Mouse (Mus musculus) forebrain, embryonic 10.5 days (tissue): ENCODE data around the gene Gm15217. TPM values are rescaled to one million over a fixed set of nuclear protein-coding genes. Genes with fewer than 3 reads are reported as not detected.

Experiments
- DNase-seq: peaks from one replicate; pipeline ENCODE4 v3.0.0-alpha.2; 2017; ENCODE audit warnings: low spot score; ENCODE audit errors: extremely low spot score
- H3K27ac ChIP-seq: fragments of 300-500 bp; sonication (generic); 2 replicates; pipeline ENCODE4 v1.5.1; 2016; ENCODE audit warnings: mild to moderate bottlenecking
- H3K27me3 ChIP-seq: fragments of 300-500 bp; sonication (generic); 2 replicates; pipeline ENCODE4 v1.6.1; 2016; ENCODE audit warnings: mild to moderate bottlenecking; ENCODE audit not compliant: poor library complexity, severe bottlenecking
- H3K36me3 ChIP-seq: fragments of 300-500 bp; sonication (generic); replicated peaks from 2 replicates; pipeline ENCODE4 v1.6.1; 2016; ENCODE audit warnings: mild to moderate bottlenecking, moderate library complexity
- H3K4me1 ChIP-seq: fragments of 300-500 bp; sonication (generic); 2 replicates; pipeline ENCODE4 v1.6.1; 2016
- H3K4me3 ChIP-seq: fragments of 300-500 bp; sonication (generic); 2 replicates; pipeline ENCODE4 v1.5.1; 2016; ENCODE audit warnings: mild to moderate bottlenecking, moderate library complexity
- H3K9me3 ChIP-seq: fragments of 300-500 bp; sonication (generic); 2 replicates; pipeline ENCODE4 v1.6.1; 2016; ENCODE audit warnings: mild to moderate bottlenecking, moderate library complexity
- WGBS: fragments of 180-500 bp; shearing (Covaris S2); methylation state at CpG from one replicate; pipeline ENCODE4 v1.1.7; 2016; 5-methylcytosine and 5-hydroxymethylcytosine counted together
- polyA plus RNA-seq: library from polyadenylated mRNA; unstranded; fragments of >200 nt; fragmentation: Nextera tagmentation; extraction: Ambion mirVana; gene quantifications from 2 replicates; pipeline ENCODE4 v1.2.1, GENCODE M21; 2016

The Gm15217 gene
- polyA plus RNA-seq, 1 experiment from 2014 or later, result 0.20 TPM

DNA sequence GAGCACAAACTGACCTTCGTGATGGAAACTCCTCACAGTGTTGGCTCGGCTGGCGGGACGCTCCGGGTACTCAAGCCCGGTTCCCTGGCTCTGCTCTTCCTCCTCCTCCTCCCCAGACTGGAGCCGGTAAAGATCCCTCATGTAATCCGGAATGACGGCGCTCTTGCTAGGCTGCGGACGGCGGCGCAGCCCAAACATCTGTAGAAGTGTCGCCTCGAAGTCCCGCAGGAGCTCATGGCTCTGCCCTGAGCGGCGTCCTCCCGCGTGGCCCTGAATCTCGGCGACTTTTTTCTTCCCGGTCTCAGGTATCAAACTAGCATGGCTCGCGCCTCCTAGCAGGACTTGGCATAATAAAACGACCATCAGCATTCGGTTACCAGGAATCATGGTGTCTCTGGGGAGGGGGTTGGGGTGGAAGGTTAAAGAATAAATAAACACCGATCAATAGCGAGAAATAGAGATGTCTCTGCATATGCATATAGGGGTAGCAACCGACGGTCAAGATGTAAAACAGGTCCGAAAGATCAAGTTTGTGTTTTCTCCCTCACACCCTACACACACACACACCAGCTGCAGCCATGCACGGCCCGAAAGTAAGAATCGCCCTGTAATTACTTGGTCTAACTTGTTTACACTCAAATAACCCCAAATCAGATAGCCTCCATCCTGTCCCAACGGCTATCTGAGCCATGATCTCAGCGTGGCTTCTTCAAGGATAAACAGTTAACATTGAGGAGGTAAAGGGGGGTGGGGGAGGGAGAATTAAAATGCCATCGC is 6.7 kb downstream of the Gm15217 start:
- Histone ChIP-seq H3K27ac (peak overlapping the region; percentile 58), H3K27me3 (peaks cover 99% of the 10 kb centered on the region), H3K36me3 (peaks cover 12% of the 10 kb centered on the region; the same call in 1 of the 2 replicates), H3K4me1 (peaks cover 64% of the 10 kb centered on the region), H3K9me3 (no peaks in the 10 kb centered on the region), H3K4me3 (peak overlapping the region; percentile 56)
- peak; percentile 51 for DNase-seq
- WGBS, result under 1% methylated on average over 39 of the region's 39 CpGs

DNA sequence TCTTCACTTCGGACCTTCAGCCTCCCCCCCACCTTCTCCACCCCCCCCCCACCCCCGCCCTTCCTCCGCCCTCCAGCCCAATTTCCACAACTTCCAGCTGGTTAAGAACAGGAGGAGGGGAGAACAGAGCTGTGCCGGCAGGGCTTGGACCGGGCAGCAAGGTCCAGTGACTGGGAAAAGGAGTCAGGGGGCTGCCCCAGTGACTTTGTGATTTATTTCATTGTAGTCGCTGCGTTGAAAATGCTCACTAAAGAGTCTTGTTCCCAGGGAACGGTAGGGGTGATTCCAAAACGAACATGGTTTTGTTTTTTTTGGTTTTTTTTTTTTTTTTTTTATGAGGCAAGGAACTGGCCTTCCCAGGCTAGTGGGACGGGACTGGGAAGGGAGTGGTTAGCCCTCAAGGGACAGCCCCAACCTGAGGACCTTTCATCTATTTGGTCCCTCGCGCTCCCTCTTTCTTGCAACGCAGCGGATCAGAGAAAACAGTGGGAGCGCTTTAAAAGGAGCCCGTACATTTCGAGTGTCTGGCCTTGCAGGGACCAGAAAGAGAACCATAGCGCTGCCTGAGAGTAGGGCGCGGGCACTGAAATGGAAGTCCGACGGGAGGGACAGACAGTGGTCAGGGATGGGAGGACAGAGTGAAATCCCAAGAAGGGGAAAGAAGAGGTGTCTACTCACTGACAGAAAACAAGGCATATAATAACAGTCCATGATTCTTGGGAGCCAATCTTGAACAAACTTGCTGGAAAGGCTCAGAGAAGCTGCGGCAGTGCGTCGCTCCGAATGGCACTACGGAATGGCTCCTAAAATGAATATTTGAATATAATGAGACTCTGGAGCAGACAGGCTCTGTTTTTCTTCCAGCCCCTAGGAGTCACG is 7.5 kb downstream of the Gm15217 start:
- Histone ChIP-seq H3K27ac (peak overlapping the region; percentile 40), H3K4me3 (peak overlapping the region; percentile 56), H3K4me1 (peaks cover 56% of the 10 kb centered on the region), H3K36me3 (peaks cover 12% of the 10 kb centered on the region; the same call in 1 of the 2 replicates), H3K9me3 (no peaks in the 10 kb centered on the region), H3K27me3 (peaks cover 99% of the 10 kb centered on the region)
- WGBS, result under 1% methylated on average over 28 of the region's 28 CpGs
- no peak for DNase-seq

DNA sequence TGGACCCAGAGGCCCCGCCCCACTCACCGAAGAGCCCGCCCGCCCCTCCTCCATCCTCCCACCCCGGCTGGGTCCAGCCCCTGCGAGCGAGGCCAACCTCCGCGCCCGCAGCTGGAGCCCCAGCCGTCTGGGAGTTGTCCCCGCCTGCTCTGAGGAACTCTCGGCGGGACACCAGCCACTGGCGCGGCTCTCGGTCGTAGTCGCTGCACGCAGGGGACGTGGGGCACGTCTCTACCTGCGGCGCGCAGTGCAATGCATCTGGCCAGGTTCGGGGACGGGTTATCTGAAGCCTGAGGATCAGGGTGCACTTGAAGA is 8.1 kb downstream of the Gm15217 start:
- Histone ChIP-seq H3K4me1 (peaks cover 57% of the 10 kb centered on the region), H3K27ac (peak overlapping the region; percentile 76), H3K9me3 (no peaks in the 10 kb centered on the region), H3K4me3 (peak overlapping the region; percentile 56), H3K27me3 (peaks cover 99% of the 10 kb centered on the region), H3K36me3 (peaks cover 12% of the 10 kb centered on the region; the same call in 1 of the 2 replicates)
- WGBS, result under 1% methylated on average over 27 of the region's 27 CpGs
- DNase-seq, result peak; percentile 81

DNA sequence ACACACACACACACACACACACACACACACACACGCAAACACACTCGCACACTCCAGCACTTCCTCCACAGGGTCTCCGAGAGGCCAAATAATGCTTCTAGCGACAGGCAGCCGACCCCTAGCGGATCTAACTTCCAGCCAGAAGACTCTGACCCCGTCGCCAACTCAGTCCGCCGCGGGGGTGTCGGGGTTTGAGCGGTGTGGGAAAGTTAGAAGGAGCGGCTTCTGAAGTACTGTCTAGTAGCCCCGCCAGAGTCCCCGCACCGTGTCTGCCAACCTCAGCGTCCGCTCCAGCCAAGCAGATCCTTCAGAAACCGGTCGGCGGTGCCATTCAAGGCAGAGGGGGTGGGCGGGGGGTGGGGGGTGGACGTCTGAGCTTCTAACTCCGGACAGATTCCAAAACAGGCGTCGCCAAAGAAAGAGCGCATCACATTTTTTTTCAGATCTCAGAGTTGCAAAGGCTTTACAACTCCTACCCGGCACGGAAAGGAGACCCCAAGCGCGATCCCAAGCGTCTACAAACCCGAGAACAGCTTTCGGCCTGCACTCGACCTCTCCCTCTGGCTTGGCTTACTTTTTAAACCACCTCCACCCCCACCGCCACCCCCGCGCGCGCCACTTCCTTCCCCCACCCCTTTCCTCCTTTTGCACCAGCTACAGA is 8.7 kb downstream of the Gm15217 start:
- peaks cover 99% of the 10 kb centered on the region for H3K27me3 ChIP-seq
- DNase-seq, result peak; percentile 72
- peaks cover 60% of the 10 kb centered on the region for H3K4me1 ChIP-seq
- H3K9me3 ChIP-seq, result no peaks in the 10 kb centered on the region
- peak overlapping the region; percentile 76 for H3K27ac ChIP-seq
- WGBS, result under 1% methylated on average over 40 of the region's 41 CpGs
- H3K4me3 ChIP-seq, result peak overlapping the region; percentile 56
- peaks cover 10% of the 10 kb centered on the region; the same call in 1 of the 2 replicates for H3K36me3 ChIP-seq

DNA sequence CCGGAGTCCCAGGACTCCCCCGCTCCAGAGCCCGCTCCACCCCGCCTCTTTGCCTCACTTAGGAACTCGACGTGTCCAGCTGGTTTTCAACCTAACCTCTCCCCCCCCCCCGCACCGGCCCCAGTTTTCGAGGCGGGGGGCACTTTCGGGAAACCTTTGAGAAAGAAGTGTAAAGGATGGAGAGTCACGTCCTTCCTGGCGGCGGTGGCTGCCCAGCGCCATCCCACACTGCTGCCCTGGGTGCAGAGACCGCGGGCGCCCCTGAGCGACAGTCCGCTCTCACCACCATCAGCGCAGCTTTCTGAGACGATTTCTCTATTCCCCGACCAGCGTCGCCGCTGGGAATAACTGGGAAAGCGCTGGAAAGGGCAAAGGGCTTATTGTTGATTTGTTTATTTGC is 9.4 kb downstream of the Gm15217 start:
- DNase-seq, result peak; percentile 62
- no peaks in the 10 kb centered on the region for H3K9me3 ChIP-seq
- H3K27me3 ChIP-seq, result peaks cover 94% of the 10 kb centered on the region
- peak overlapping the region; percentile 56 for H3K4me3 ChIP-seq
- peak overlapping the region; percentile 76 for H3K27ac ChIP-seq
- peaks cover 60% of the 10 kb centered on the region for H3K4me1 ChIP-seq
- WGBS, result under 1% methylated on average over 27 of the region's 27 CpGs
- peaks cover 8% of the 10 kb centered on the region; the same call in 1 of the 2 replicates for H3K36me3 ChIP-seq

DNA sequence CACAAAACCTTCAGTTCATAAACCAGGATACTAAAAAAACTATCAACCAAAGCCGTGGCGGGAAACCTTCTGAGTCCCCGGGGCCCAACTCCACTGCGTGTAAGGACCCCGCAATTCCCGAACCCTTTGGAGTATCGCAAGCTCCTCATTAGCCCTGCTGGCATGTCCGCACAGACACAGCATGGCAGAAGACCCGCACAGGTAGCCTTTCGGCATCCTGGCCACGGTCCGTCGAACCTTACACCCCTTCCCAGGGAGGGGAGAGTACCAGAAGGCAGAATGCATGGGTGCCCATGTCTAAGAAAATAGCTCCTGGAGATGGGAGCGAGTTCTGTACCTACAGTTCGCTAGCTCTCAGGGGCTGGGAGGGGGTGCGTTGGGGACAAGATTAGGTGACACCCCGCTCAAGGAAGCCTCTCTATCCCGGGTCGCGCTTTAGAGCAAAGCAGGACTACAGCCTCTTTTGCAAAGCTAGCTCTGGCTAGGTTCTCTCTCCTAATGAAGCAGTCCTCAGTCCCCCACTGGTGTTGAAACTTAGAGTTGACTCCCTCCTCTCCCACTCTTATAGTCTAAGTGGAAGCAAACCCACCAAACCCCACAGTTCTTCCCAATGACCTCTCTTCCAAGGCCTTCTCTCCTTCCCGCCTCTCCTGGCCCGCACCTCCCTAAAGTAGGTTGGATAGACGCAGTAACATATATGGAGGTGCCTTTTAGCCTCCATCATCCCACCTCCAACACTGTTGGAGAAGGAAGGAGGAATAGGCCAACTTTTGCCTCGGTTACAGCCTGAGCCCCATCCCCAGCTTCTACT is 10.4 kb downstream of the Gm15217 start:
- no peaks in the 10 kb centered on the region for H3K9me3 ChIP-seq
- H3K27ac ChIP-seq, result peak overlapping the region; percentile 76
- no peak for DNase-seq
- H3K27me3 ChIP-seq, result peaks cover 94% of the 10 kb centered on the region
- peaks cover 60% of the 10 kb centered on the region for H3K4me1 ChIP-seq
- peak overlapping the region; percentile 56 for H3K4me3 ChIP-seq
- no peaks in the 10 kb centered on the region for H3K36me3 ChIP-seq
- WGBS, result 5% methylated on average over 24 of the region's 24 CpGs

DNA sequence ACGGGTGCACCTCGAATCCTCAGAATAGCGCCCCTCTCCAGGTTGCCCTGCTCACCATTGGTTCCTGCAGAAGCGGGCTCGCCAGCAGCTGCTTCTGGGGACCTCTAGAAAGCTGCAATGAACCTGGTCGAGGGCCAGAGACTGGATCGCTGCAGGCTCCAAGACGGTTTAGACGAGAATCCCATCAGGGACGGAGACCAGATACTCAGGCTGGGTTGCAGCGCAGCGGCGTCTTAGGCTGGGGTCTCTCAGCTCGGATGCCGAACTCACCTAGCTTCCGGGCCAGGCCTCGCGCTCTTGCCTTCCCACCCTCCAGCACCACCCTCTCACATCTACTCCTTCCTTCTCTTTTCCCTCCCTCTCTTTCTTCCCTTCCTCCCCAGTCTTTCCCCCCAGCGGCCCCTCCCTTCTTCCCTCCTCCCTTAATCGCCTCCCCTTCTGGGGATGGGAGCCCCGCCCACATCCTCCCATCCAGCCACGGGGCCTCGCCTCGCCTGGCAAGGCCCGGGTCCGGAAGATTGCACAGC is 11.1 kb downstream of the Gm15217 start, which contains the start of gene Bmp4:
Gene Bmp4, minus strand, starts transcription at position 421 of the 527 bp plus-strand sequence.
- Histone ChIP-seq H3K9me3 (no peaks in the 10 kb centered on the region), H3K27ac (peak within 1 kb of the TSS; percentile 76), H3K4me3 (peak within 1 kb of the TSS; percentile 56), H3K36me3 (no peaks in the 10 kb centered on the region), H3K27me3 (peaks cover 93% of the 10 kb centered on the region), H3K4me1 (peaks cover 54% of the 10 kb centered on the region)
- DNase-seq, result peak; percentile 65
- WGBS, result under 1% methylated on average over 26 of the region's 26 CpGs

DNA sequence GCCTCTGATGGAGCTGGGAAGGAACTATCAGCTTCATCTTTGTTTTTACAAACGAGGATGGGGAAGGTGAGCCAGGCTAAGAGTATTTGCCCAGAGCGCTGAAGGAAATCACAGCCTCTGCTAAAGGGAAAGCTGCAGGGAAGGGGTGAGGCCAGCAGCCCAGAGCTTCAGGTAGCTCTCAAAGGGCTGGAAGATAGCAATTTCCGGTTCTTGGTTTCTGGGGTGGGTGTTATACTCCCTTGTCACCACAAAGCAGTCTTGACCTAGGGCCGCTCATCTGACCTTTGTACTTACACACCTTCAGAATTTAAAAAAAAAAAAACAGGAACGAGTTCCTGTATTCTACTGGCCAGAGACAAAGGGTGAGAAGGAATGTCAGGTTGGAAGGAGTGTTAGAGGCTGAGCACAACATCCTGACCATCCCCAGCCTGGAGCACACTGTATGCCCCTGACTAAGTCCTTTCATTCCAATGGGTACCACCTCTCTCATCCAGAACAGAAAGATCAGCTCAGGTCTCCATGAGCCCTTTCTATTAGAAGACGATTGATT is 12.5 kb downstream of the Gm15217 start:
- H3K36me3 ChIP-seq, result no peaks in the 10 kb centered on the region
- WGBS, result 38% methylated on average over 6 of the region's 6 CpGs
- H3K27me3 ChIP-seq, result peaks cover 93% of the 10 kb centered on the region
- no peak for DNase-seq
- no peak overlapping the region for H3K27ac ChIP-seq
- peaks cover 42% of the 10 kb centered on the region for H3K4me1 ChIP-seq
- no peaks in the 10 kb centered on the region for H3K9me3 ChIP-seq
- H3K4me3 ChIP-seq, result no peak overlapping the region

DNA sequence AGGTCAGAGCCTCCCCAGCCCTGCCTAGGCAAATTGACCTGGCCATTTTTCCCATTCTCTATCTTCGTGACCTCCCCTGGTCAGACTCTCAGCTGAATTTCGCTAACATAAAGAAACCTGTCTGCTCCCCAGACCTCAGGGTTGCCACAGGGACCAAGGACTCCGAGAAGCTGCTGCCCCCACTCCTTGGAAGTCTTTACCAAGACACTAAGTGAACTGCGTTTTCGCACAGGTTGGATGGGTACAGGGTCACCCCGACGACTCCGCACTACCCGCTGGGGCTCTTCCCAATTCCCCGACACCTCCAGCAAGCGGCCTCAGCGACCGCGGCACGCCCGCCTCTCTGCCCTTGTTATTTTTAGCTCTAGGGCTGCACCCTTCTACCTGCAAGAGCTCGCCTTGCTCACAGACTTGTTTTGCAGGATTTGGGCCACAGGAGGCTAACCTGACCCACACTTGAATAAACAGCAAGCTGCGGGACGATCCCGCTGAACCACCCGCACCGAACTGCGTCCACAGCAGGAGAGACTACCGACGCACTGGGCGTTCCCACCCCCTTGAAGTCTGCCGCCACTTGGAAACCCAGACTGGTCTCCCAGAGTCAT is 19.0 kb downstream of the Gm15217 start:
- H3K4me3 ChIP-seq, result peak overlapping the region; percentile 44
- no peaks in the 10 kb centered on the region for H3K36me3 ChIP-seq
- H3K9me3 ChIP-seq, result no peaks in the 10 kb centered on the region
- DNase-seq, result no peak
- H3K27ac ChIP-seq, result no peak overlapping the region
- 1% methylated on average over 27 of the region's 27 CpGs for WGBS
- H3K4me1 ChIP-seq, result peaks cover 14% of the 10 kb centered on the region
- peaks cover 64% of the 10 kb centered on the region for H3K27me3 ChIP-seq

DNA sequence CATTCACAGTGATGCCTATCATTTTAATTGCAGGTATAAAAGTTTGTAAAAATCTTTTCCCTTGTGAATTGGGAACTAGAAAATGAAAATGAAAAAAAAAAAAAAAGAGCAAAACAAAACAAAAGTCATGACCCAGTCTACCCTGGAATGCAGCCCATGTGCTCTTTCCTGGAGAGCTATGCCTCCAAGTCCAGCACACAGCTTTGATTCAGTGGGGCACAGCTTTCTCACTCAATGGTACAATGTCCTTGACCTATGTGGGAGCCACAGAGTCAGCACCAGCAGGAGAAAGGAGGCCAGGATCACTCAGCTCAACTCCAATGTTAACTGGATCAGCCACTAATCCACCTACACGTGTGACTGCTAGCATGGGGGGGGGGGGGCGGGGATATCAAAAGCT is 20.7 kb downstream of the Gm15217 start:
- 69% methylated on average over 2 of the region's 2 CpGs for WGBS
- H3K27me3 ChIP-seq, result peaks cover 52% of the 10 kb centered on the region

DNA sequence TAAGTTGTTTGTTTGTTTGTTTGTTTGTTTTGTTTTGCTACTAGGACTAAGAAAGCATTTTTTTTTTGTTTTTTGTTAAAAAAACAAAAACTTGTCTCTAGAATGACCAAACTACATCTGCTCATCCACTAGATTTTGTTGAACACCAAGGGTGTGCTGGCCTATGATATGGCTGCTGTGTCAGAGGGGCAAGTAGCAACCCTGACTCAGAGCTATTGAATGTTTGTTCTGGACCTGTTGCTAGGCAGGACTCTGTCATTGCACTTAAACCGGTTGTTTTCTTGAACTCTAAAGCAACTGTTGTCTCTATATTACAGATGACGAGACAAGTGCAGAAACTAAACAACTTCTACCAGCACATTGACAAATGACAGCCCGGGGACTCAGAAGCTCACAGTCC is 29.1 kb downstream of the Gm15217 start:
- no peaks in the 10 kb centered on the region for H3K9me3 ChIP-seq
- DNase-seq, result no peak
- H3K4me1 ChIP-seq, result 0 out of 2 replicates have a peak, but pooled peaks cover 4% of the 10 kb centered on the region
- no peak overlapping the region for H3K27ac ChIP-seq
- no peaks in the 10 kb centered on the region for H3K27me3 ChIP-seq
- H3K4me3 ChIP-seq, result no peak overlapping the region
- no peaks in the 10 kb centered on the region for H3K36me3 ChIP-seq
- WGBS, result 90% methylated on average over 3 of the region's 3 CpGs

More for the DNA sequence above, 20.7 kb downstream of the Gm15217 start:
- no peak for DNase-seq
- no peak overlapping the region for H3K4me3 ChIP-seq
- no peaks in the 10 kb centered on the region for H3K36me3 ChIP-seq
- no peak overlapping the region for H3K27ac ChIP-seq
- peaks cover 14% of the 10 kb centered on the region for H3K4me1 ChIP-seq
- H3K9me3 ChIP-seq, result no peaks in the 10 kb centered on the region
